Mouse (Mus musculus): ENCODE measurements around the gene Smok2a. TPM values are rescaled to one million over a fixed set of nuclear protein-coding genes. Genes with fewer than 3 reads are reported as not detected.
"Not testable (repeated sequence)": the region's sequence is repeated elsewhere in the genome, so short reads cannot be mapped to it uniquely, and the experiment has no call there.

Gene Smok2a
- total RNA-seq, 2 experiments from 2014 or later: not detected

- DNase-seq (ENCODE audit: low spot score in 2 of 2); intact Hi-C loops (cut with DNase I): not testable (repeated sequence)
These were observed 12.5 kb upstream of the Smok2a start for GRCm38 (mm10) chr17:13208460-13208859.

DNA sequence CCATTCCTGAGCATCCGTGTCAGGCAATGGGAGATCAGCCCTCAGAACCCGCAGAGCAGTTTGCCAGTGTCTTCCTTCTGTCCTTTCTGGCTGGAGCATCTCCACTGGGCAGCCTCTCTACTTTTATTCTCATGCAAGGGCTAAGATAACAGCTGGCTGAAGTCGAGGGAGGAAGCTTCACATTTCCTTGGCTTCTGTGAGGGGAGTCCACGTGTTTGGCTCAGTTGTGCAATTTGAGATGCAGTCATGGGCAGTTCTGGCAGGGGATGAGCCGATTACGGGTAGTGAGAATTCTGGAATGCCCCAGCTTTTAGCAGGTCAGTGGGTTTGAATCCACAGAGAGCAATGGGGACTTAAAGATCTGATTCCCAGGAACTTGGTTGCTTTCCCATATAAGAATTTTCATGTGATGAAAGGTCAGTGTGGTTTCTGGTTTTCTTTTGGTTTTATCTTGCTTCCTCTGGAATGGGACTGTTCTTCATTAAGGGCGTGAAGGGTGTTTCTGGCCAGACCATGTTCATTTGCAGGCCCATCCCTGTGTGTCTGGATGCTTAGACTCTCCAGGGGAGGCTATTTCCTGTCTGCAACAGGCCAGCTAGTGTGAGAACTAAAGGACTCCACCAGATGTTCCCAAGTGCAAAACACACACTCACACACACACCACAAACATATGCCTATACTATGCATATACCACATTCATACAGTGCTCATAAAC is 8.7 kb upstream of the Smok2a start:
- intact Hi-C loops (cut with DNase I): no loop called here
- peak in 1 of 2 experiments; percentile 16 for DNase-seq (ENCODE audit: low spot score in 2 of 2)

DNA sequence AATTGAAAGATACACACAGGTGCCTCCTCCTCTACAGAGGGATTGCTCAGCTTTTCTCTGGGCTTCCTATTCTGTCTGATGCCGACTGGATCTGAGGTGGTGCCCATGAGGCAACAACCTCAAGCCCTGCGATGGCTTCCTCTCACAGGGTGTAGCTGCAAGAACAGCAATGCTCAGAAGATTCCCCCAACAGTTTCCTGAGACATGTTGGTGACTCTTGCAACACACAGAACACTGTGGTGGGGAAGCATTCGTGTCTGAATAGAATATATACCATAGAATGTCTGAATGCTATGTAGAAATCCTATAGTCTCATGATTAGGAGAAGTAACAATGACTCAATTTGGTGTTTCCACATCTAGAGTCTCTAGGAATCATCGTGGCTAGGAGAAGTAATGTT is 6.8 kb upstream of the Smok2a start:
- intact Hi-C loops (cut with DNase I): no loop called here
- no peak for DNase-seq (ENCODE audit: low spot score in 2 of 2)

- intact Hi-C loops (cut with DNase I): no loop called here
- DNase-seq (ENCODE audit: low spot score in 2 of 2): peak in 1 of 2 experiments; percentile 12
These were observed 5.4 kb upstream of the Smok2a start for GRCm38 (mm10) chr17:13215595-13215994.

GRCm38 (mm10) chr17:13221921-13222320 is 933 bp downstream of the Smok2a start:
- DNase-seq (ENCODE audit: low spot score in 2 of 2); intact Hi-C loops (cut with DNase I): not testable (repeated sequence)

DNA sequence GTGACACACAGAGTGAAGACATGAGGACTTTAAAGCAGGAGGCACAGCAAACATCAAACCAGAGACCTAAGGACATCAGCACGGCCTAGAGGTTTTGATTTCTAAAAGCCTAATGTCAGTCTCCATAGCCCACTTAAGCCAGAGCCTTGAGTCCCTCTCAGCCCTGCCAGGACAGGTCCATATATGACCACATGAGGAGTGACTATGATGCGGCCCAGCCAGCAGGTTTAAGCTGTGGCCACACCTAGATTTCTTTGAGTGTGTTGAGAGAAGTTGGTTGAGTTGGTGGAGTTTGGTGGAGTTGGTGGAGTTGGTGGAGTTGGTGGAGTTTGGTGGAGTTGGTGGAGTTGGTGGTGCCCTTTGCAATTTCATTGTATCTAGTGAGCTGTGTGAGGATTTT is 9.0 kb downstream of the Smok2a start, which contains the start of gene Smok2b:
Gene Smok2b (plus strand): TSS at position 301 of the 400 bp plus-strand sequence.
- intact Hi-C loops (cut with DNase I); DNase-seq (ENCODE audit: low spot score in 2 of 2): not testable (repeated sequence)

DNA sequence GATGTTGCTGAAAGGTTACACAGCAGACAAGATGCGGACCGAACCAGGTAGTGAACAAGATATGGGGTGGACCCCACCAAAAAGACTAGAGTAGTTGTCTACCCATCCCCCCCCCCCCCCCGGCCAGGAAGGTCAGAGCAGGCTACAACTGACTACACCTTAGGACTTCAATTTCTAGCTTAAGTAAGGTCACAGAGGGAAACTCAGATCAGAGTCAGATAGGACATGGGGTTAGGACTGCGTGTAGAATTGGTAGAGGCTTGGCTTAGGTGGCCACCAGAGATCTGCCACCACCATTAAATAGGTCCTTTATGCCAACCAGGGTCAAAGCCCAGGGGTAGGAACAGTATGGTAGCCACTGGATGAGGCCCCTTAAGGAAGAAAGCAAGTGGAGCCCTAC is 18.5 kb downstream of the Smok2a start:
- intact Hi-C loops (cut with DNase I): not testable (repeated sequence)

DNA sequence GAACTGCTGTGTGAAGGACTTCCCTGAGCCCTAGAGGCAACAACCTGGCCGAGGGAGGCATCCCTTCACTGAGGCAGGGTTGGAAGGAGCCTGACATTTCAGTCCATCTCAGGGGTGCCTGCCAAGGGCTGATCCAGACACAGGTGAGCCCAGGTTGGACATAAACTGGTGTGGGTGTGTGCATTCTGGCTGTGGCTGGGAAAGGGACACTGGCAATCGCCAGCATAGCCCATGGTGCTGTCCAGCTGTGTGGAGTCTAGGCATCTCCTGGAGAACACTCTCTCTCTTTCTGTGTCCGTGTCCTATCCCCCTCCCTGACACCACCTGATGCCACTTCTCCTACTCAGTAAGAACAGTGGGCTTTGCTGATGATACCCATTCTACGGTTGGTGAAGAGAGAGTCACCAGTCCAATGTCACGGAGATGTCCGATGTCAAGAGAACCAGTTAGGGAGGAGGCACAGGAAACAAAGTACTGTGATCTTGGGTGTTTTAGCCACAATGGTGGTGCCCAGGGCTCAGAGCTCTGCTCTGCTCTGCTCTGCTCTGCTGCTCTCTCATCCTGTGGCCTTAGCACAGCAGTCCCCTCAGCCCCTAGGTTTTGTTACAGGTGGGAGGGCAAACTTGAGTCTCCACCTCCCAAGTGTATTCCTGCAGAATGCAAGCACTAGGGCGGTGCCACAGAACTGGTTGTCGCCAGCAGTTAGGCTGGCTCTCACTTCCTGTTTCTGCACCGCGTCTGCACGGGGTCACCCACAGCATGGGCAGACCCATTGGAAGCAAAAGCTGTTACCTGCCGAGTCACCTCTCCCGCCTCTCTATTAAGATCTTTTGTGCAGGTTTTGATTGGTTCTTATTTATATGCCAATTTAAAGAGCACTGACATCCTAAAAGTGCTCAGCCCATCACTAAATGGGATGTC is 20.1 kb downstream of the Smok2a start:
- intact Hi-C loops (cut with DNase I); DNase-seq (ENCODE audit: low spot score in 2 of 2): not testable (repeated sequence)

More for the DNA sequence above, 18.5 kb downstream of the Smok2a start:
- DNase-seq (ENCODE audit: low spot score in 2 of 2): not testable (repeated sequence)

DNA sequence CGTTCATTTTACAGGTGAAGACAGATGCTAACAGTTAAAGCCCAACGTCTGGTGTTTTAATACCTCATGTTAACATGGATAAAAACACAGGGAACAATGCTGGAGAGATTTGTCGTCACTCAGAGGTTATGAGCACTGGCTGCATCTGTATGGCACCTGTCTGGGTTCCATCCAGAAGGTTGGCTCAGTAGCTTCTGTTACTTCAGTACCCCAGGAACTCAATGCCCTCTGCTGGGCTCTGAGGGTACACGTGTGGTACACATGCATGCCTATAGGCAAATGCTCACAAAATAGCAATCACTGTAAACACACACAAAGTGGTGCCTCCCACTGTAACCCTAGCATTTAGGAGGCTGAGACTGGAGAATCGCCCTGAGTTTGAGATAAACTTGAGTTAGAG is 33.8 kb downstream of the Smok2a start:
- DNase-seq (ENCODE audit: low spot score in 2 of 2); intact Hi-C loops (cut with DNase I): not testable (repeated sequence)

Other genes starting within 250 kb of the Smok2a start
- gene Wtap, start 227.0 kb upstream of the Smok2a start, total RNA-seq (2021): 10 to 100 TPM; 52.5 to 55.5 TPM
- 100 to 1,000 TPM; 268 to 271 TPM for gene Sod2, start 214.3 kb upstream of the Smok2a start, total RNA-seq (2021)
- gene Gpr31b, start 168.9 kb upstream of the Smok2a start, total RNA-seq (2021): under 1 TPM in 1 of 2 experiments, not detected in 1; 0.55 TPM
- under 1 TPM in 1 of 2 experiments, not detected in 1; 0.23 TPM for gene Tcp10b, start 160.1 kb upstream of the Smok2a start, total RNA-seq (2021)
- gene Unc93a, start 89.4 kb upstream of the Smok2a start, total RNA-seq (2021): not detected
- gene Smok2b, start 9.1 kb downstream of the Smok2a start, total RNA-seq (2021): not detected
- gene Tcp10c, start 133.4 kb downstream of the Smok2a start, total RNA-seq (2021): not detected

Data from left cerebral cortex, postnatal 14 days (tissue).